Mouse (Mus musculus) C2C12 (cell line): ENCODE data around the gene Ankrd60.

Source experiments
- CTCF ChIP-seq: IDR thresholded peaks from one replicate; pipeline ENCODE4 v1.5.1; 2011; ENCODE audit not compliant: control insufficient read depth, insufficient read depth, insufficient read length
- MYOD1 ChIP-seq: IDR thresholded peaks from one replicate; pipeline ENCODE4 v1.6.1; 2011; ENCODE audit warnings: low read depth; ENCODE audit not compliant: control insufficient read depth, insufficient read length
- USF1 ChIP-seq: IDR thresholded peaks from one replicate; pipeline ENCODE4 v1.6.1; 2011; ENCODE audit warnings: low read depth, mild to moderate bottlenecking, control low read depth, moderate library complexity

GRCm38 (mm10) chr2:173605713-173606414 lies 27.7 kb upstream of the Ankrd60 start:
- TF ChIP-seq CTCF (no peak), USF1 (no peak), MYOD1 (no peak)
